Mouse (Mus musculus) liver, embryonic 14.5 days (tissue): ENCODE results near the gene Pnkd. TPM values are rescaled to one million over a fixed set of nuclear protein-coding genes. Genes with fewer than 3 reads are reported as not detected.
A peak's percentile ranks its signal among the peaks of the same experiment; 100 is the strongest.

Experiments used
- ATAC-seq: fragments of 200-750 bp; cut with Nextera tagmentation; 2 replicates; pipeline ENCODE4 v1.8.0; 2017; ENCODE audit warnings: moderate number of reproducible peaks, mild to moderate bottlenecking, moderate library complexity; ENCODE audit not compliant: insufficient read depth
- DNase-seq, 3 experiments: peaks; one replicate each; pipeline ENCODE4 v3.0.0-alpha.2; 2012 to 2013; ENCODE audit warnings: low read depth in 3 of 3, low spot score in 3 of 3
- H3K27ac ChIP-seq: fragments of 300-500 bp; sonication (generic); 2 replicates; pipeline ENCODE4 v1.5.1; 2014; ENCODE audit warnings: moderate library complexity, mild to moderate bottlenecking, control low read depth, inconsistent platforms
- H3K27me3 ChIP-seq: fragments of 300-500 bp; sonication (generic); 2 replicates; pipeline ENCODE4 v1.6.1; 2014; ENCODE audit warnings: mild to moderate bottlenecking, low read length, moderate library complexity; ENCODE audit not compliant: control insufficient read depth, insufficient read depth
- H3K36me3 ChIP-seq: fragments of 300-500 bp; sonication (generic); replicated peaks from 2 replicates; pipeline ENCODE4 v1.6.1; 2014; ENCODE audit warnings: low read depth; ENCODE audit not compliant: control insufficient read depth, insufficient read depth
- H3K4me1 ChIP-seq, 2 experiments: fragments of 200-500 bp in 1 of 2; fragments of 300-500 bp in 1 of 2; sonication (generic) in 1 of 2; replicated peaks; 2 replicates each; pipeline ENCODE4 v1.6.1; 2012 to 2014; ENCODE audit warnings: antibody characterized with exemption in 1 of 2, inconsistent platforms in 1 of 2, low read length in 1 of 2; ENCODE audit not compliant: control insufficient read depth in 2 of 2, insufficient read depth in 2 of 2
- H3K4me2 ChIP-seq: fragments of 300-500 bp; sonication (generic); 2 replicates; pipeline ENCODE4 v1.6.1; 2014; ENCODE audit warnings: low read depth, mild to moderate bottlenecking, control low read depth, moderate library complexity
- H3K4me3 ChIP-seq, 2 experiments: fragments of 200-500 bp in 1 of 2; fragments of 300-500 bp in 1 of 2; sonication (generic) in 1 of 2; 2 replicates each; pipeline ENCODE4 v1.5.1; 2012 to 2014; ENCODE audit warnings: low read depth in 2 of 2, low read length in 2 of 2, mild to moderate bottlenecking in 2 of 2, control low read depth in 1 of 2, inconsistent platforms in 1 of 2, moderate library complexity in 1 of 2; ENCODE audit not compliant: insufficient read depth in 1 of 2
- H3K9ac ChIP-seq: fragments of 300-500 bp; sonication (generic); replicated peaks from 2 replicates; pipeline ENCODE4 v1.6.1; 2014; ENCODE audit warnings: mild to moderate bottlenecking, control low read depth, moderate library complexity
- H3K9me3 ChIP-seq: fragments of 300-500 bp; sonication (generic); 2 replicates; pipeline ENCODE4 v1.6.1; 2016; ENCODE audit warnings: low read length, mixed read lengths; ENCODE audit not compliant: control insufficient read depth
- CTCF ChIP-seq: IDR thresholded peaks from 2 replicates; pipeline ENCODE4 v1.5.1; 2016; ENCODE audit warnings: antibody characterized with exemption, low read depth, control low read depth
- EP300 ChIP-seq: IDR thresholded peaks from 2 replicates; pipeline ENCODE4 v1.6.1; 2016; ENCODE audit warnings: antibody characterized with exemption, low read depth
- WGBS: fragments of 180-500 bp; shearing (Covaris S2); extraction: QIAGEN DNeasy Blood & Tissue Kit; methylation state at CpG from one replicate; pipeline ENCODE4 v1.1.7; 2014; ENCODE audit not compliant: insufficient replicate concordance; 5-methylcytosine and 5-hydroxymethylcytosine counted together
- polyA plus RNA-seq, 2 experiments: library from polyadenylated mRNA; depleted of rRNA in 1 of 2; stranded (reverse) in 1 of 2; unstranded in 1 of 2; fragments of >200 nt; fragmentation: Nextera tagmentation in 1 of 2; extraction: Ambion mirVana in 1 of 2; gene quantifications; 2 replicates each; pipeline versions ENCODE4 v1.2.1 to v1.2.3; 2012 to 2014

Gene Pnkd
- polyA plus RNA-seq, 2 experiments: 16.8 to 42.1 TPM

DNA sequence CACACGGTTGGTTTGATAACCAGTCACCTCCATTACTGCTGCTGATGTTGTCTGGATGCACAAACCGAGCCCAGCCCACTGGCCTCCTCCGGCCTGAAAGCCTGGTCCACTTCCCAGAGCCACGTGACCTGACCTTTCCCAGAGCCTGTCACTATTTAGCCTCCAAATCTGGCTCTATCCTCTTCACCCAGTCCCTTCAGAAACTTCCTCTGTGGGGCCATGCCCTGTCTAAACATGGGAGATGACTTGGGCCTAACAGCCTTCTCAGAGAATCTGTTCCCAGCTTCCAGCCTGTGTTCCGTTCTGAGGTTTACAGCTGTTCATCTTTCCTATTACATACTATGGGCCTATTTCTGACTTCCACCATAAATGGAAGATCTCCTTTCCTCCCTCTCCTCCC is 78.7 kb downstream of the Pnkd start:
- no peak for TF ChIP-seq EP300
- TF ChIP-seq CTCF: no peak
- Histone ChIP-seq H3K4me2 (no peak overlapping the region), H3K36me3 (no peaks in the 10 kb centered on the region), H3K4me3 (no peak overlapping the region), H3K27me3 (no peaks in the 10 kb centered on the region), H3K27ac (no peak overlapping the region), H3K9me3 (no peaks in the 10 kb centered on the region), H3K9ac (no peak overlapping the region), H3K4me1 (peaks cover 0 to 6% of the 10 kb centered on the region in 2 experiments; a peak in 3 of 4 replicates)
- no peak for DNase-seq
- no peak for ATAC-seq
- 36% methylated on average over 5 of the region's 5 CpGs for WGBS

- no peak overlapping the region for H3K27ac ChIP-seq
- DNase-seq (no peak), ATAC-seq (no peak)
- H3K9ac ChIP-seq: no peak overlapping the region
- H3K4me1 ChIP-seq: peaks cover 0 to 9% of the 10 kb centered on the region in 2 experiments; a peak in 3 of 4 replicates
- no peaks in the 10 kb centered on the region for H3K36me3 ChIP-seq
- H3K4me2 ChIP-seq: no peak overlapping the region
- no peak overlapping the region for H3K4me3 ChIP-seq
- H3K9me3 ChIP-seq: no peaks in the 10 kb centered on the region
- 34% methylated on average over 8 of the region's 8 CpGs for WGBS
- TF ChIP-seq CTCF: no peak
- no peak for TF ChIP-seq EP300
- no peaks in the 10 kb centered on the region for H3K27me3 ChIP-seq
Measured at GRCm38 (mm10) chr1:74364270-74364669, 79.5 kb downstream of the Pnkd start.

- H3K27me3 ChIP-seq: no peaks in the 10 kb centered on the region
- H3K9ac ChIP-seq: no peak overlapping the region
- no peak overlapping the region for H3K27ac ChIP-seq
- H3K4me3 ChIP-seq: peak overlapping the region; percentile 32 to 33
- TF ChIP-seq EP300 (no peak), CTCF (peak; percentile 39)
- peaks cover 0 to 9% of the 10 kb centered on the region in 2 experiments; a peak in 3 of 4 replicates for H3K4me1 ChIP-seq
- peak in 1 of 3 experiments; percentile 43 for DNase-seq
- no peaks in the 10 kb centered on the region for H3K9me3 ChIP-seq
- H3K36me3 ChIP-seq: no peaks in the 10 kb centered on the region
- H3K4me2 ChIP-seq: peak overlapping the region; percentile 67
- peak; percentile 77 for ATAC-seq
- WGBS: 7% methylated on average over 34 of the region's 34 CpGs
Measured at GRCm38 (mm10) chr1:74367886-74368645, 83.3 kb downstream of the Pnkd start.

DNA sequence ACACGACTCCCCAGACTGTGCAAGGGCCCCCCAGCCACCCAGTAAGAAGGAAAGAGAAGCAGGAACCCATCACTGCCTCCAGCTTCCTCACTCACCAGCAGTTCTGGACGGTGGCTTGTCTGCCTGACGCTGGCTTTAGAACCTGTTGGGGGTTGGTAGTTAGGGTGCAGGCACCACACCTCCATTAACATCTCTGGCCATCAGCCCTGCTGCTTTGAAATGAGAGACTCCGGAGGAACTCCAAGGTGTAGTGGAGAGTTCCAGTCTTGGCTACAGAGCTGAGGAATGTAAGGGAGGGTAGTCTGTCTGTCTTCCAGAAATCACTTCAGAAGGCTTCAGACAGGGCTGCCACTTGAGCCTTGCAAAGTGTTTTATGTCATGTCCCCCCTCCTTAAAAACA is 85.3 kb downstream of the Pnkd start:
- no peak for DNase-seq
- peaks cover 0 to 10% of the 10 kb centered on the region in 2 experiments; a peak in 2 of 4 replicates for H3K4me1 ChIP-seq
- no peak overlapping the region for H3K9ac ChIP-seq
- WGBS: 24% methylated on average over 4 of the region's 4 CpGs
- no peak overlapping the region for H3K4me3 ChIP-seq
- no peak for TF ChIP-seq CTCF
- TF ChIP-seq EP300: no peak
- no peak overlapping the region for H3K27ac ChIP-seq
- no peaks in the 10 kb centered on the region for H3K27me3 ChIP-seq
- ATAC-seq: no peak
- H3K36me3 ChIP-seq: no peaks in the 10 kb centered on the region
- no peaks in the 10 kb centered on the region for H3K9me3 ChIP-seq
- H3K4me2 ChIP-seq: no peak overlapping the region

DNA sequence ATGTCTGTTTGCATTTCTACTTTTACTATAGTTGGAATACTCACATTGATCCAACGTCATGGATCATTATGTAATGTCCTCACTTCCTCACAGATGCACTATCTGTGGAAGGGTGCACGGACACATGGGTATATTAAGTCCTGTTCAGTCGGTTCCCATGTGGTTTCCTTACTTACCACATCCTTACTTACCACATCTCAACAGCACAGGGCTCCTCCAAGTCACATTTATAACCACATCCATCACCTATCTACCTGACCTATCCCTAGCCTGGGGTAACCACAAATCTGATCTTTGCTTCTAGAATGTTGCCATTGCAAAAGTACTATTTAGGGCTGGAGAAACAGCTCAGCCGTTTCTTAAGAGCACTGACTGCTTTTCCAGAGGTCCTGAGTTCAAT is 88.6 kb downstream of the Pnkd start:
- WGBS: 8% methylated on average over 4 of the region's 4 CpGs
- Histone ChIP-seq H3K4me2 (no peak overlapping the region), H3K27ac (no peak overlapping the region), H3K4me1 (peaks cover 0 to 9% of the 10 kb centered on the region in 2 experiments; a peak in 2 of 4 replicates), H3K4me3 (no peak overlapping the region), H3K9ac (no peak overlapping the region), H3K9me3 (no peaks in the 10 kb centered on the region), H3K27me3 (no peaks in the 10 kb centered on the region), H3K36me3 (no peaks in the 10 kb centered on the region)
- DNase-seq: no peak
- TF ChIP-seq CTCF: no peak
- no peak for TF ChIP-seq EP300
- no peak for ATAC-seq
